ENCODE assay signal across 13 mouse cellular contexts in the genomic region with DNA sequence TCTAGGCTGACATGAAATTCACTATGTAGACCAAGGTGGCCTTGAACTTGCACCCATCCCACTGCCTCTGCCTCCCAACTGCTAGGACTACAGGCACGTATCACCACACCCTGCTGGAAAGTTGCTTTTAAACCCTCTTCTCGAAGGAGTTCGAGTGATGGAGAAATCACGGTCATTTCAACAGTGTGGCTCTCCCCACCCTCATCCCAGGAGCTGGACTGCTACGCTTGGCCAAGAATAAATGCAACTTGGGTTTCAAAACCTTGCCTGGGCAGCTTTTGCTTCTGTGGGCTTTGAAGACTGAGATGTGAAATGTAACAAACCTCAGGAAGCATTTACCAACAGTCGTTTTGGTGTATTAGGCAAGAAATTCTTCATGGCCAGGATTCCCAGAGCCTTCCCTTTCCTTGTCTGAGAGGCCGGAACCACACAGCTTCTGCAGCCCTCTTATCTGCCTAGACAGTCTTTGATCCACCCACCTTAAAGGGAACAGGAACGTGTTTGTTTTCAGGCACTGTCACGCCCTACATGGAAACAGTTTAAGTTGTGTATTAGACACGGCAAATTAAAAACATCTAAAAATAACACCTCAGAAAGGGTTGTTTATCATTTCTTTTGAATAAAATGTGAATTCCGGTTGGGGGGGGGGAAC.
DNase-seq lines count a peak whose midpoint lies in the region; ATAC-seq and TF ChIP-seq lines count a peak whose summit lies in the region.
"Had no signal": no experiment of that assay in that cellular context is flagged by ENCODE, and none has a peak within 500 bp of the region (broad histone marks: within the 10 kb centered on the region; RNA-seq: fewer than 3 reads in every experiment).

No protein-coding gene starts in this region.

- no peaks in the 10 kb centered on the region for H3K27me3 ChIP-seq in liver, embryonic 11.5 days (replicated peaks; ENCODE audit: control insufficient read depth, insufficient read depth, low read length)
- H3K27me3 ChIP-seq in midbrain, embryonic 14.5 days (ENCODE audit: control insufficient read depth, insufficient read depth, low read length): no peaks in the 10 kb centered on the region
- H3K27me3 ChIP-seq: hindbrain, embryonic 12.5 days; midbrain, embryonic 15.5 days; neural tube, embryonic 13.5 days had no signal

- H3K27ac ChIP-seq in left cerebral cortex, adult 2 months: peak overlapping the region; percentile 53; the same call in 1 of the 2 replicates
- H3K27ac ChIP-seq in liver, embryonic 11.5 days (ENCODE audit: low read depth, low read length): no peak overlapping the region
- H3K27ac ChIP-seq in midbrain, embryonic 14.5 days (replicated peaks; ENCODE audit: low read depth, low read length): no peak overlapping the region
- H3K27ac ChIP-seq: hindbrain, embryonic 12.5 days; midbrain, embryonic 15.5 days; neural tube, embryonic 13.5 days had no signal

- WGBS in liver, embryonic 11.5 days: 62% methylated on average over 11 of the region's 11 CpGs
- 89% methylated on average over 11 of the region's 11 CpGs for WGBS in midbrain, embryonic 14.5 days

- no peak overlapping the region for H3K4me2 ChIP-seq in liver, embryonic 11.5 days
- no peak overlapping the region for H3K4me2 ChIP-seq in midbrain, embryonic 14.5 days (ENCODE audit: low read length)
- H3K4me2 ChIP-seq: hindbrain, embryonic 12.5 days; midbrain, embryonic 15.5 days; neural tube, embryonic 13.5 days had no signal

- no peak overlapping the region for H3K9ac ChIP-seq in liver, embryonic 11.5 days (ENCODE audit: low read depth, low read length)
- no peak overlapping the region for H3K9ac ChIP-seq in midbrain, embryonic 14.5 days (replicated peaks; ENCODE audit: low read length)
- H3K9ac ChIP-seq: hindbrain, embryonic 12.5 days; midbrain, embryonic 15.5 days; neural tube, embryonic 13.5 days had no signal

- H3K4me1 ChIP-seq in liver, embryonic 11.5 days (replicated peaks; ENCODE audit: control insufficient read depth, insufficient read depth, low read length): peaks cover 5% of the 10 kb centered on the region; the same call in 1 of the 2 replicates
- H3K4me1 ChIP-seq in midbrain, embryonic 14.5 days (ENCODE audit: control insufficient read depth, insufficient read depth, low read length): 0 out of 2 replicates have a peak, but pooled peaks cover 8% of the 10 kb centered on the region
- H3K4me1 ChIP-seq: hindbrain, embryonic 12.5 days; midbrain, embryonic 15.5 days had no signal

- no peak for ATAC-seq in CD4-positive, CD25-positive, alpha-beta regulatory T cell, adult 4 months
- peak; percentile 94 for ATAC-seq in liver, embryonic 11.5 days (replicated peaks; ENCODE audit: low FRiP score)
- no peak for ATAC-seq in midbrain, embryonic 14.5 days (ENCODE audit: low FRiP score, low TSS enrichment)
- ATAC-seq: midbrain, embryonic 15.5 days had no signal

- peak; percentile 14 for DNase-seq in CD4-positive, CD25-positive, alpha-beta regulatory T cell, adult 2 months (ENCODE audit: low read depth, low spot score)
- DNase-seq in left cerebral cortex, adult 2 months (ENCODE audit: extremely low spot score in 1 of 2, low spot score in 2 of 2): no peak
- DNase-seq in left cerebral cortex, postnatal 25 days (ENCODE audit: low spot score in 2 of 2): no peak
- DNase-seq in liver, embryonic 11.5 days (ENCODE audit: low spot score): no peak
- DNase-seq in midbrain, embryonic 14.5 days: no peak
- no peak for DNase-seq in left cerebral cortex, adult 18-20 months (ENCODE audit: low spot score in 2 of 2)
- no peak for DNase-seq in MN1 (ENCODE audit: low spot score)
- DNase-seq: lung, postnatal 14 days; retina, postnatal 1 day had no signal

- H3K9me3 ChIP-seq in liver, embryonic 11.5 days (ENCODE audit: control insufficient read depth, low read length): no peaks in the 10 kb centered on the region
- H3K9me3 ChIP-seq in midbrain, embryonic 14.5 days (ENCODE audit: control insufficient read depth, low read length): no peaks in the 10 kb centered on the region
- H3K9me3 ChIP-seq: hindbrain, embryonic 12.5 days; midbrain, embryonic 15.5 days; neural tube, embryonic 13.5 days had no signal

- intact Hi-C loops in left cerebral cortex, adult 2 months (cut with DNase I): no loop called here
- intact Hi-C loops in left cerebral cortex, postnatal 25 days (cut with DNase I): no loop called here

- no peak overlapping the region for H3K4me3 ChIP-seq in left cerebral cortex, adult 2 months
- H3K4me3 ChIP-seq in liver, embryonic 11.5 days (ENCODE audit: low read depth, low read length): no peak overlapping the region
- no peak overlapping the region for H3K4me3 ChIP-seq in midbrain, embryonic 14.5 days (replicated peaks; ENCODE audit: low read depth, low read length)
- H3K4me3 ChIP-seq: hindbrain, embryonic 12.5 days; midbrain, embryonic 15.5 days; neural tube, embryonic 13.5 days had no signal

- TF ChIP-seq CTCF in left cerebral cortex, adult 2 months (IDR thresholded peaks at IDR 0.05): no peak

- no peaks in the 10 kb centered on the region for H3K36me3 ChIP-seq in liver, embryonic 11.5 days (ENCODE audit: control insufficient read depth, insufficient read depth, low read length)
- no peaks in the 10 kb centered on the region for H3K36me3 ChIP-seq in midbrain, embryonic 14.5 days (ENCODE audit: control insufficient read depth, insufficient read depth, low read length)
- H3K36me3 ChIP-seq: hindbrain, embryonic 12.5 days; midbrain, embryonic 15.5 days; neural tube, embryonic 13.5 days had no signal
